Mouse (Mus musculus) gastrocnemius, adult 2 months (tissue): ENCODE data around the gene Rcor1. TPM values are rescaled to one million over a fixed set of nuclear protein-coding genes. Genes with fewer than 3 reads are reported as not detected.
A peak's percentile ranks its signal among the peaks of the same experiment; 100 is the strongest.

ENCODE experiments used
- DNase-seq: peaks from one replicate; pipeline ENCODE4 v3.0.0; 2022
- H3K27ac ChIP-seq: fragments of 200-600 bp; 2 replicates; pipeline ENCODE4 v1.8.1; 2022; ENCODE audit warnings: mild to moderate bottlenecking
- H3K4me3 ChIP-seq: fragments of 200-600 bp; 2 replicates; pipeline ENCODE4 v1.8.1; 2022; ENCODE audit warnings: mild to moderate bottlenecking, moderate library complexity
- CTCF ChIP-seq: fragments of 200-600 bp; IDR thresholded peaks from 2 replicates; pipeline ENCODE4 v1.8.1; 2022; ENCODE audit warnings: antibody characterized with exemption, mild to moderate bottlenecking, moderate library complexity
- intact Hi-C: fragments of 180-260 bp; cut with DNase I; formaldehyde crosslinking; loops from one replicate; pipeline ENCODE4 v1.15.1; 2025
- long read RNA-seq, 2 experiments: library from polyadenylated mRNA; stranded (forward); transcript quantifications; one replicate each; pipeline ENCODE4 v2.0.0; 2021
- total RNA-seq, 2 experiments: library from RNA; stranded (reverse); gene quantifications; 2 replicates each; pipeline ENCODE4 v1.2.3; 2021

Rcor1 gene
- total RNA-seq, result 1 to 10 TPM; 6.8 to 8.5 TPM
- long read RNA-seq, experiment 1, full-length matches to known transcripts, result 3 of 9 reads
- long read RNA-seq, experiment 1, partial matches to known transcripts, result 1 of 9 reads
- long read RNA-seq, experiment 1, other reads (novel, unspliced or antisense), result 5 of 9 reads
- long read RNA-seq, experiment 2, full-length matches to known transcripts, result 4 of 12 reads
- long read RNA-seq, experiment 2, partial matches to known transcripts, result 3 of 12 reads
- long read RNA-seq, experiment 2, other reads (novel, unspliced or antisense), result 5 of 12 reads

GRCm38 (mm10) chr12:111038976-111039612 lies at the start of gene Rcor1:
Gene Rcor1 (plus strand): TSS chr12:111039351.
- intact Hi-C loops, result loop anchor here (5.0 kb wide), 1 partner anchor 47 kb away; no protein-coding TSS in a partner anchor
- DNase-seq, result peak; percentile 100
- peak within 1 kb of the TSS; percentile 95 for H3K27ac ChIP-seq
- TF ChIP-seq CTCF, result no peak
- H3K4me3 ChIP-seq, result peak within 1 kb of the TSS; percentile 82

GRCm38 (mm10) chr12:110989409-110989808 lies 49.7 kb upstream of the Rcor1 start:
- Histone ChIP-seq H3K4me3 (no peak overlapping the region), H3K27ac (no peak overlapping the region)
- TF ChIP-seq CTCF, result no peak
- intact Hi-C loops, result no loop called here
- DNase-seq, result no peak

GRCm38 (mm10) chr12:110990500-110990899 lies 48.7 kb upstream of the Rcor1 start:
- peak; percentile 5 for DNase-seq
- intact Hi-C loops, result loop anchor here (5.0 to 10.0 kb wide), 3 partner anchors 47 to 576 kb away; partner anchors contain the start of genes Rcor1 and Zfp839
- no peak for TF ChIP-seq CTCF
- Histone ChIP-seq H3K27ac (no peak overlapping the region), H3K4me3 (no peak overlapping the region)

GRCm38 (mm10) chr12:110991361-110992127 lies 47.6 kb upstream of the Rcor1 start:
- peak overlapping the region; percentile 90 for H3K27ac ChIP-seq
- TF ChIP-seq CTCF, result peak; percentile 70
- DNase-seq, result peak; percentile 83
- peak overlapping the region; percentile 74 for H3K4me3 ChIP-seq
- intact Hi-C loops, result loop anchor here (1.0 to 10.0 kb wide), 5 partner anchors 46 to 577 kb away; partner anchors contain the start of genes Cinp, Rcor1, Tecpr2 and Zfp839

GRCm38 (mm10) chr12:110992128-110992553 lies 47.0 kb upstream of the Rcor1 start:
- intact Hi-C loops, result loop anchor here (1.0 to 10.0 kb wide), 5 partner anchors 45 to 577 kb away; partner anchors contain the start of genes Cinp, Rcor1, Tecpr2 and Zfp839
- peak; percentile 96 for DNase-seq
- Histone ChIP-seq H3K27ac (peak overlapping the region; percentile 90), H3K4me3 (peak overlapping the region; percentile 74)
- TF ChIP-seq CTCF, result peak; percentile 78

- H3K27ac ChIP-seq, result peak overlapping the region; percentile 90; the same call in 1 of the 2 replicates
- intact Hi-C loops, result loop anchor here (1.0 to 10.0 kb wide), 5 partner anchors 45 to 578 kb away; partner anchors contain the start of genes Cinp, Rcor1, Tecpr2 and Zfp839
- peak; percentile 40 for DNase-seq
- TF ChIP-seq CTCF, result no peak
- H3K4me3 ChIP-seq, result peak overlapping the region; percentile 74
These were observed 46.4 kb upstream of the Rcor1 start for GRCm38 (mm10) chr12:110992771-110993170.

GRCm38 (mm10) chr12:110993226-110993625 lies 45.9 kb upstream of the Rcor1 start:
- Histone ChIP-seq H3K4me3 (no peak overlapping the region), H3K27ac (no peak overlapping the region)
- DNase-seq, result peak; percentile 15
- intact Hi-C loops, result loop anchor here (2.0 to 10.0 kb wide), 4 partner anchors 44 to 578 kb away; partner anchors contain the start of genes Cinp, Rcor1, Tecpr2 and Zfp839
- no peak for TF ChIP-seq CTCF

- Histone ChIP-seq H3K4me3 (no peak overlapping the region), H3K27ac (no peak overlapping the region)
- intact Hi-C loops, result loop anchor here (5.0 to 10.0 kb wide), 3 partner anchors 43 to 580 kb away; partner anchors contain the start of genes Rcor1 and Zfp839
- no peak for DNase-seq
- TF ChIP-seq CTCF, result no peak
These were observed 44.5 kb upstream of the Rcor1 start for GRCm38 (mm10) chr12:110994666-110995065.

- TF ChIP-seq CTCF, result no peak
- no peak for DNase-seq
- Histone ChIP-seq H3K27ac (no peak overlapping the region), H3K4me3 (no peak overlapping the region)
- intact Hi-C loops, result loop anchor here (10.0 kb wide), 1 partner anchor 583 kb away; no protein-coding TSS in a partner anchor
These were observed 41.1 kb upstream of the Rcor1 start for GRCm38 (mm10) chr12:110998092-110998491.

- H3K27ac ChIP-seq, result no peak overlapping the region
- no peak for TF ChIP-seq CTCF
- intact Hi-C loops, result loop anchor here (10.0 kb wide), 1 partner anchor 585 kb away; no protein-coding TSS in a partner anchor
- H3K4me3 ChIP-seq, result no peak overlapping the region
- no peak for DNase-seq
These were observed 39.3 kb upstream of the Rcor1 start for GRCm38 (mm10) chr12:110999820-111000219.

GRCm38 (mm10) chr12:111000956-111001355 lies 38.2 kb upstream of the Rcor1 start:
- intact Hi-C loops, result no loop called here
- DNase-seq, result no peak
- no peak overlapping the region for H3K27ac ChIP-seq
- no peak for TF ChIP-seq CTCF
- no peak overlapping the region for H3K4me3 ChIP-seq

- intact Hi-C loops, result no loop called here
- no peak for TF ChIP-seq CTCF
- DNase-seq, result no peak
- H3K4me3 ChIP-seq, result no peak overlapping the region
- H3K27ac ChIP-seq, result no peak overlapping the region
These were observed 35.0 kb upstream of the Rcor1 start for GRCm38 (mm10) chr12:111004142-111004541.
